Mouse (Mus musculus): Measurements from ENCODE around the gene Tomm6. TPM values are rescaled to one million over a fixed set of nuclear protein-coding genes. Genes with fewer than 3 reads are reported as not detected.

The Tomm6 gene
- polyA plus RNA-seq, 1 experiment from 2014 or later, result 486 TPM

DNA sequence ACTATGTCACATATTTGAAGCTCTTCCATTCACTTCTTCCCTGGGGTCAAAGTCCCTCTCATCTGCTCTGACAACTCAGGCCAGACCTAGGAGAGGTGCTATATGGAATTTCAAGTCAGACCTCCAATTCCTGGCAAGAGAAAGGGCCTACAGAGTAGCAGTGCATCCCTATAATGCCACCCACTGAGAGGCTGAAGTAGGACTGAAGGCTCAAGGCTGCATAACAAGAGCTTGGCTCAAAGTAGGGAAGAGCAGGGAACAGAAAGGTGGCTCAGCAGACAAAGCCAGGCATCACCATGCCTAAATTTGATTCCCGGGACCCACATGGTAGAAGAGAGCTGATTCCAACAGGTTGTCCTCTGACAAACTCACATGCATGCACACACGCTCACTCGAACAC lies 3.5 kb upstream of the Tomm6 start:
- no peak overlapping the region for H3K9ac ChIP-seq (ENCODE audit: low read depth, low read length)
- DNase-seq (ENCODE audit: low spot score) (no peak), ATAC-seq (replicated peaks; ENCODE audit: low FRiP score) (no peak)
- peaks cover 11% of the 10 kb centered on the region for H3K27me3 ChIP-seq (replicated peaks; ENCODE audit: control insufficient read depth, insufficient read depth, low read length)
- no peak overlapping the region for H3K4me2 ChIP-seq
- no peak overlapping the region for H3K27ac ChIP-seq (ENCODE audit: low read depth, low read length)
- H3K4me3 ChIP-seq (ENCODE audit: low read depth, low read length), result no peak overlapping the region
- H3K36me3 ChIP-seq (ENCODE audit: control insufficient read depth, insufficient read depth, low read length), result no peaks in the 10 kb centered on the region
- WGBS, result 93% methylated on average over 3 of the region's 3 CpGs
- H3K9me3 ChIP-seq (ENCODE audit: control insufficient read depth, low read length), result no peaks in the 10 kb centered on the region
- peaks cover 21% of the 10 kb centered on the region for H3K4me1 ChIP-seq (replicated peaks; ENCODE audit: control insufficient read depth, insufficient read depth, low read length)

- H3K9me3 ChIP-seq (ENCODE audit: control insufficient read depth, low read length), result no peaks in the 10 kb centered on the region
- H3K4me2 ChIP-seq, result no peak overlapping the region
- peaks cover 6% of the 10 kb centered on the region for H3K27me3 ChIP-seq (replicated peaks; ENCODE audit: control insufficient read depth, insufficient read depth, low read length)
- DNase-seq (ENCODE audit: low spot score) (no peak), ATAC-seq (replicated peaks; ENCODE audit: low FRiP score) (no peak)
- H3K27ac ChIP-seq (ENCODE audit: low read depth, low read length), result no peak overlapping the region
- H3K36me3 ChIP-seq (ENCODE audit: control insufficient read depth, insufficient read depth, low read length), result peaks cover 8% of the 10 kb centered on the region; the same call in 1 of the 2 replicates
- peaks cover 16% of the 10 kb centered on the region for H3K4me1 ChIP-seq (replicated peaks; ENCODE audit: control insufficient read depth, insufficient read depth, low read length)
- 71% methylated on average over 7 of the region's 8 CpGs for WGBS
- H3K9ac ChIP-seq (ENCODE audit: low read depth, low read length), result no peak overlapping the region
- no peak overlapping the region for H3K4me3 ChIP-seq (ENCODE audit: low read depth, low read length)
Observed at GRCm38 (mm10) chr17:47689894-47690293, 1.7 kb upstream of the Tomm6 start.

GRCm38 (mm10) chr17:47688608-47689575 lies 706 bp upstream of the Tomm6 start, which contains the start of gene Frs3:
Gene Frs3, plus strand, starts transcription at chr17:47689030.
- WGBS, result 1% methylated on average over 58 of the region's 58 CpGs
- DNase-seq (ENCODE audit: low spot score), result peak; percentile 83
- Histone ChIP-seq H3K27me3 (replicated peaks; ENCODE audit: control insufficient read depth, insufficient read depth, low read length) (peaks cover 5% of the 10 kb centered on the region), H3K9ac (ENCODE audit: low read depth, low read length) (peak within 1 kb of the TSS; percentile 83), H3K4me3 (ENCODE audit: low read depth, low read length) (peak within 1 kb of the TSS; percentile 81), H3K36me3 (ENCODE audit: control insufficient read depth, insufficient read depth, low read length) (peaks cover 13% of the 10 kb centered on the region; the same call in 1 of the 2 replicates), H3K4me1 (replicated peaks; ENCODE audit: control insufficient read depth, insufficient read depth, low read length) (peaks cover 11% of the 10 kb centered on the region), H3K4me2 (peak within 1 kb of the TSS; percentile 95), H3K9me3 (ENCODE audit: control insufficient read depth, low read length) (no peaks in the 10 kb centered on the region), H3K27ac (ENCODE audit: low read depth, low read length) (peak within 1 kb of the TSS; percentile 75)
- peak; percentile 67 for ATAC-seq (replicated peaks; ENCODE audit: low FRiP score)

GRCm38 (mm10) chr17:47687409-47688343 lies 510 bp downstream of the Tomm6 start:
- WGBS, result under 1% methylated on average over 70 of the region's 70 CpGs
- Histone ChIP-seq H3K27me3 (replicated peaks; ENCODE audit: control insufficient read depth, insufficient read depth, low read length) (peaks cover 2% of the 10 kb centered on the region; the same call in 1 of the 2 replicates), H3K4me2 (peak overlapping the region; percentile 95), H3K36me3 (ENCODE audit: control insufficient read depth, insufficient read depth, low read length) (peaks cover 13% of the 10 kb centered on the region; the same call in 1 of the 2 replicates), H3K9me3 (ENCODE audit: control insufficient read depth, low read length) (no peaks in the 10 kb centered on the region), H3K4me3 (ENCODE audit: low read depth, low read length) (peak overlapping the region; percentile 81), H3K27ac (ENCODE audit: low read depth, low read length) (peak overlapping the region; percentile 75), H3K4me1 (replicated peaks; ENCODE audit: control insufficient read depth, insufficient read depth, low read length) (peaks cover 11% of the 10 kb centered on the region), H3K9ac (ENCODE audit: low read depth, low read length) (peak overlapping the region; percentile 83)
- peak; percentile 87 for ATAC-seq (replicated peaks; ENCODE audit: low FRiP score)
- DNase-seq (ENCODE audit: low spot score), result peak; percentile 92

DNA sequence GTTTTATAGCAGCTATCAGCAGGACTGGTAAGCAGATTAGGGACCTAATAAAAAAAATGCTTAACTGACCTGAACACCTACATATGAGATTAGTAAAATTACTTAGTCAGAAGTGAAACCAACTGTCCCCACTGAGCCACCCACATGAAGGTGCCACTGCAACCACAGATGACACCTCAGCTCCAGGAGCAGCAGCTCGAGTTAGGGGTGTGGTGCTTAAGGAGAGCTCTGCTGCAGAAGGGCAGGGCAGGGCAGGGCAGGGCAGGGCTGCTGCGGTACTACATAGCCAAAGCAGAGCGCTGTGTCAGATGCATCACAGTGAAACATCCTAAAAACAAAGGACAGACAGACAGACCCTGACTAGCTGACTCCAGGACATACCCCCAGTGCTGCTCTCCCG lies 5.3 kb downstream of the Tomm6 start:
- Histone ChIP-seq H3K27ac (ENCODE audit: low read depth, low read length) (no peak overlapping the region), H3K27me3 (replicated peaks; ENCODE audit: control insufficient read depth, insufficient read depth, low read length) (no peaks in the 10 kb centered on the region), H3K4me1 (replicated peaks; ENCODE audit: control insufficient read depth, insufficient read depth, low read length) (peaks cover 6% of the 10 kb centered on the region; the same call in 1 of the 2 replicates), H3K9ac (ENCODE audit: low read depth, low read length) (no peak overlapping the region), H3K9me3 (ENCODE audit: control insufficient read depth, low read length) (no peaks in the 10 kb centered on the region), H3K4me2 (no peak overlapping the region), H3K36me3 (ENCODE audit: control insufficient read depth, insufficient read depth, low read length) (peaks cover 26% of the 10 kb centered on the region; the same call in 1 of the 2 replicates), H3K4me3 (ENCODE audit: low read depth, low read length) (no peak overlapping the region)
- ATAC-seq (replicated peaks; ENCODE audit: low FRiP score) (no peak), DNase-seq (ENCODE audit: low spot score) (no peak)
- 73% methylated on average over 4 of the region's 4 CpGs for WGBS

DNA sequence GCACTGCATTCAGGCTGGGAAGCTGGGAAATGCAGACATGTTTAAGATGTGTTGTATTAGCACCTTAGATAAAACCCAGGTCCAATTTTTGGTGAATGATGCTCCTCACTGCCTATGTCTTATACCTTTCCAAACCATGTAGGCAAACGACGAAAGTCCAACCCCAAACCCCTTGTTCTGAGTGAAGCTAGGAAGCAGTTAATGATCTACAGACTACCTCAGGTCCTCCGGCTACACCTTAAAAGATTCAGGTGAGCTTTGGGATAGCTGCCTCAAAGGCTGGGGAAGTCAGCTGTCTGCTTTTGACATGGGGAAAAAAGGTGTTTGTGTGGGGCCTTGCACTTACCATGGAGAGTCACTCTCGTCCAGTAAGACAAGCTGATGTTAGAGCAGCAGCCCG lies 9.5 kb downstream of the Tomm6 start:
- Histone ChIP-seq H3K27me3 (replicated peaks; ENCODE audit: control insufficient read depth, insufficient read depth, low read length) (no peaks in the 10 kb centered on the region), H3K4me2 (no peak overlapping the region), H3K4me1 (replicated peaks; ENCODE audit: control insufficient read depth, insufficient read depth, low read length) (no peaks in the 10 kb centered on the region), H3K36me3 (ENCODE audit: control insufficient read depth, insufficient read depth, low read length) (peaks cover 14% of the 10 kb centered on the region; the same call in 1 of the 2 replicates), H3K9ac (ENCODE audit: low read depth, low read length) (no peak overlapping the region), H3K4me3 (ENCODE audit: low read depth, low read length) (no peak overlapping the region), H3K27ac (ENCODE audit: low read depth, low read length) (no peak overlapping the region), H3K9me3 (ENCODE audit: control insufficient read depth, low read length) (no peaks in the 10 kb centered on the region)
- DNase-seq (ENCODE audit: low spot score) (no peak), ATAC-seq (replicated peaks; ENCODE audit: low FRiP score) (no peak)
- WGBS, result 81% methylated on average over 5 of the region's 5 CpGs

DNA sequence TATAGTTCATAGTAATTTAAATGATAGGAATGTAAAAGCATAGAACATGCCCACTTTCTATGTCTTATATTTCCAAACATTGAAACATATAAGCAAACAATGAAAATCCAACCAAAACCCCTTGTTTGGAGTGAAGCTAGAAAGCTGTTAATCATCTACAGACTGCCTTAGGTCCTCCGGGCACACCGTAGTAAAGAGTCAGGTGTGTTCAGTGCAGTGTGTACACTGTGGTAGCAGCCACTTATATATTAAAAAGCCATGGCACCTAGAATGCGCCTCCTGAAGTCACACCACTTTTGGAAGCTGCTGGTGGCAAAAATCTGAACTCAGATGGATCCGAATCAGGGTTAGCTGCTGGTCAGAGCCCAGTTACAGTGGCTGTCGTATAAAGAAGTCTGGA lies 9.9 kb downstream of the Tomm6 start:
- no peak overlapping the region for H3K27ac ChIP-seq (ENCODE audit: low read depth, low read length)
- no peak overlapping the region for H3K9ac ChIP-seq (ENCODE audit: low read depth, low read length)
- 87% methylated on average over 5 of the region's 5 CpGs for WGBS
- ATAC-seq (replicated peaks; ENCODE audit: low FRiP score) (no peak), DNase-seq (ENCODE audit: low spot score) (no peak)
- no peak overlapping the region for H3K4me3 ChIP-seq (ENCODE audit: low read depth, low read length)
- no peaks in the 10 kb centered on the region for H3K9me3 ChIP-seq (ENCODE audit: control insufficient read depth, low read length)
- H3K36me3 ChIP-seq (ENCODE audit: control insufficient read depth, insufficient read depth, low read length), result peaks cover 14% of the 10 kb centered on the region; the same call in 1 of the 2 replicates
- H3K4me1 ChIP-seq (replicated peaks; ENCODE audit: control insufficient read depth, insufficient read depth, low read length), result no peaks in the 10 kb centered on the region
- no peak overlapping the region for H3K4me2 ChIP-seq
- H3K27me3 ChIP-seq (replicated peaks; ENCODE audit: control insufficient read depth, insufficient read depth, low read length), result peaks cover under 1% of the 10 kb centered on the region

GRCm38 (mm10) chr17:47676581-47676980 lies 11.6 kb downstream of the Tomm6 start:
- no peak overlapping the region for H3K4me2 ChIP-seq
- no peak overlapping the region for H3K9ac ChIP-seq (ENCODE audit: low read depth, low read length)
- DNase-seq (ENCODE audit: low spot score) (no peak), ATAC-seq (replicated peaks; ENCODE audit: low FRiP score) (no peak)
- H3K36me3 ChIP-seq (ENCODE audit: control insufficient read depth, insufficient read depth, low read length), result peaks cover 11% of the 10 kb centered on the region; the same call in 1 of the 2 replicates
- WGBS, result 23% methylated on average over 9 of the region's 9 CpGs
- peaks cover 15% of the 10 kb centered on the region for H3K27me3 ChIP-seq (replicated peaks; ENCODE audit: control insufficient read depth, insufficient read depth, low read length)
- H3K27ac ChIP-seq (ENCODE audit: low read depth, low read length), result no peak overlapping the region
- peaks cover 4% of the 10 kb centered on the region for H3K4me1 ChIP-seq (replicated peaks; ENCODE audit: control insufficient read depth, insufficient read depth, low read length)
- H3K4me3 ChIP-seq (ENCODE audit: low read depth, low read length), result no peak overlapping the region
- H3K9me3 ChIP-seq (ENCODE audit: control insufficient read depth, low read length), result no peaks in the 10 kb centered on the region
